Mouse (Mus musculus) small intestine, adult 2 months (tissue): Measurements from ENCODE around the gene Eif3k.

Source experiments
- CTCF ChIP-seq: fragments of 200-500 bp; IDR thresholded peaks from 2 replicates; pipeline ENCODE4 v1.5.1; 2012; ENCODE audit warnings: low read depth, mild to moderate bottlenecking, control low read depth, inconsistent platforms, low read length, moderate library complexity, mixed read lengths; ENCODE audit not compliant: insufficient replicate concordance, insufficient read length; ENCODE audit errors: extremely low read depth
- POLR2A ChIP-seq: fragments of 200-500 bp; IDR thresholded peaks from 2 replicates; pipeline ENCODE4 v1.6.1; 2012; ENCODE audit warnings: low read depth, mild to moderate bottlenecking, control low read depth, inconsistent platforms, low read length, moderate library complexity

DNA sequence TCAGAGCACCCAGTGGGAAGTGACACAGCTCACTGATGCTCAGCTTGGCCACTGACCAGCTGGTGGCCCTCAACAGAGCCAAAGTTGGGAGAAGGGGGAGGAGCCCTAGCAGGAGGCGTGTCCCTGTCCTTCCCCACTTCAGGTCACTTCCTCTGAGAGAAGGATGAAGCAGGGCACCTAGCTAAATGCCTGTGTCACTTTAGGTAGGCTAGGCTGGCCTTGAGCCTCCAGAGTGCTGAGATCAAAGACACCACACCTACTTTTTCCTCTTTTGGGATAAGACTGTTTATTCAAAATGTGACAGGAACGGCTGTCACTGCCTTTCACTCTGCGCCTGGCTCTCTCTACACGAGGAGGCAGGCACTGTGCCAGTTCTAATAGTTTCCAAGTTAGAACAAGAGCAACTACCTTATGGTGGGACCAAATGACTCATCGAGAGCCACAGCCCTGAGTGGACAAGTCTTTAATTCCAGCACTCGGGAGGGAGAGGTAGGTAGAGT is 9.8 kb downstream of the Eif3k start:
- TF ChIP-seq CTCF = no peak
- no peak; the same call in 1 of the 2 replicates for TF ChIP-seq POLR2A
